Mouse (Mus musculus): ENCODE data around the gene 4931423N10Rik. TPM values are rescaled to one million over a fixed set of nuclear protein-coding genes. Genes with fewer than 3 reads are reported as not detected.
"Not testable (repeated sequence)": the region's sequence is repeated elsewhere in the genome, so short reads cannot be mapped to it uniquely, and the experiment has no call there.

The 4931423N10Rik gene
- polyA plus RNA-seq, 1 experiment: not detected

GRCm38 (mm10) chr2:23234065-23234773 is 26.9 kb downstream of the 4931423N10Rik start:
- under 1% methylated on average over 49 of the region's 50 CpGs for WGBS
- TF ChIP-seq CTCF (IDR thresholded peaks at IDR 0.05; ENCODE audit: control insufficient read depth, insufficient read depth, low read length): no peak
- no peak for TF ChIP-seq POLR2A (IDR thresholded peaks at IDR 0.05; ENCODE audit: borderline replicate concordance, control insufficient read depth, low read depth, low read length)
- no peak overlapping the region for H3K4me3 ChIP-seq (replicated peaks; ENCODE audit: control insufficient read depth, low read depth, low read length)
- H3K4me1 ChIP-seq (ENCODE audit: control insufficient read depth, insufficient read depth, low read length): no peaks in the 10 kb centered on the region
- no peak overlapping the region for H3K27ac ChIP-seq (ENCODE audit: control insufficient read depth, insufficient read depth, low read depth, low read length, poor library complexity)

GRCm38 (mm10) chr2:23290991-23291390 is 83.7 kb downstream of the 4931423N10Rik start:
- not testable (repeated sequence) for H3K27ac ChIP-seq (ENCODE audit: control insufficient read depth, insufficient read depth, low read depth, low read length, poor library complexity); H3K4me3 ChIP-seq (replicated peaks; ENCODE audit: control insufficient read depth, low read depth, low read length); H3K4me1 ChIP-seq (ENCODE audit: control insufficient read depth, insufficient read depth, low read length)
- 51% methylated on average over 19 of the region's 19 CpGs for WGBS

GRCm38 (mm10) chr2:23314869-23315268 is 107.6 kb downstream of the 4931423N10Rik start:
- TF ChIP-seq CTCF (IDR thresholded peaks at IDR 0.05; ENCODE audit: control insufficient read depth, insufficient read depth, low read length) (no peak), POLR2A (IDR thresholded peaks at IDR 0.05; ENCODE audit: borderline replicate concordance, control insufficient read depth, low read depth, low read length) (no peak)
- 4% methylated on average over 1 of the region's 1 CpGs for WGBS
- no peak overlapping the region for H3K27ac ChIP-seq (ENCODE audit: control insufficient read depth, insufficient read depth, low read depth, low read length, poor library complexity)
- no peaks in the 10 kb centered on the region for H3K4me1 ChIP-seq (ENCODE audit: control insufficient read depth, insufficient read depth, low read length)
- H3K4me3 ChIP-seq (replicated peaks; ENCODE audit: control insufficient read depth, low read depth, low read length): no peak overlapping the region

Other genes starting within 250 kb of the 4931423N10Rik start
- 41.0 and 53.1 TPM in 2 replicates for gene Abi1, start 167.2 kb upstream of the 4931423N10Rik start, polyA plus RNA-seq (2011; ENCODE audit: insufficient read depth, insufficient read length, low replicate concordance, missing spikeins)
- gene Acbd5, start 139.3 kb upstream of the 4931423N10Rik start, polyA plus RNA-seq (2011; ENCODE audit: insufficient read depth, insufficient read length, low replicate concordance, missing spikeins): 11.7 and 19.2 TPM in 2 replicates
- 3.5 and 5.9 TPM in 2 replicates for gene Mastl, start 51.5 kb upstream of the 4931423N10Rik start, polyA plus RNA-seq (2011; ENCODE audit: insufficient read depth, insufficient read length, low replicate concordance, missing spikeins)
- gene Yme1l1, start 51.1 kb upstream of the 4931423N10Rik start, polyA plus RNA-seq (2011; ENCODE audit: insufficient read depth, insufficient read length, low replicate concordance, missing spikeins): 19.0 and 36.1 TPM in 2 replicates
- not detected in 2 replicates for gene Nxph2, start 113.8 kb downstream of the 4931423N10Rik start, polyA plus RNA-seq (2011; ENCODE audit: insufficient read depth, insufficient read length, low replicate concordance, missing spikeins)